Mouse (Mus musculus): ENCODE results near the gene Nell2. TPM values are rescaled to one million over a fixed set of nuclear protein-coding genes. Genes with fewer than 3 reads are reported as not detected.

Nell2 gene
- polyA plus RNA-seq, 1 experiment from 2014 or later, result 155 TPM

DNA sequence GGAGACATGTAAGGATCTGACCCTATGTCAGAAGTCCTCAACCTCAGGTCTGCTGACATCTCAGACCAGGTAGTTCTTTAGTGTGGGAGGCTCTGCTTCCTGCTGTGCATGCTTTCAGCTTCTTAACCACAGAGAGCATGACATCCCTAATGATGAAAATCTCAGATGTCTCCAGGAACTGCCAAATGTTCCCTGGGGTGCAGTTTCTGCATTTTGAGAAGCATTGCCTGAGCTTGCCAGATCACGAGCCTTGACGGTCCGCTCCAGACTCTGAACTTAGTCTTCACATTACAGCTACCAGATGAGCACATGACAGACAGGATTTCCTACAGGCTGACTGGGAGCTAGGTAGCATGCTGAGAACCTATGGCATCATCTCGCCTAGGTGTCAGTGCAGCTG, 39.2 kb downstream of the Nell2 start:
- no peak overlapping the region for H3K9ac ChIP-seq (ENCODE audit: low read length)
- H3K27ac ChIP-seq (ENCODE audit: low read depth, low read length), result no peak overlapping the region
- no peak overlapping the region for H3K4me2 ChIP-seq (ENCODE audit: low read depth)
- no peak for ATAC-seq (ENCODE audit: insufficient read depth, low FRiP score, low TSS enrichment)
- no peak overlapping the region for H3K4me3 ChIP-seq (ENCODE audit: low read depth, low read length)
- DNase-seq (ENCODE audit: low spot score), result no peak
- no peaks in the 10 kb centered on the region for H3K27me3 ChIP-seq (ENCODE audit: control insufficient read depth, insufficient read depth, low read length)
- H3K9me3 ChIP-seq (ENCODE audit: control insufficient read depth, low read length), result no peaks in the 10 kb centered on the region
- 58% methylated on average over 4 of the region's 4 CpGs for WGBS
- H3K36me3 ChIP-seq (ENCODE audit: control insufficient read depth, insufficient read depth, low read length), result no peaks in the 10 kb centered on the region
- H3K4me1 ChIP-seq (ENCODE audit: control insufficient read depth, insufficient read depth, low read length), result no peaks in the 10 kb centered on the region; the same call in 1 of the 2 replicates

DNA sequence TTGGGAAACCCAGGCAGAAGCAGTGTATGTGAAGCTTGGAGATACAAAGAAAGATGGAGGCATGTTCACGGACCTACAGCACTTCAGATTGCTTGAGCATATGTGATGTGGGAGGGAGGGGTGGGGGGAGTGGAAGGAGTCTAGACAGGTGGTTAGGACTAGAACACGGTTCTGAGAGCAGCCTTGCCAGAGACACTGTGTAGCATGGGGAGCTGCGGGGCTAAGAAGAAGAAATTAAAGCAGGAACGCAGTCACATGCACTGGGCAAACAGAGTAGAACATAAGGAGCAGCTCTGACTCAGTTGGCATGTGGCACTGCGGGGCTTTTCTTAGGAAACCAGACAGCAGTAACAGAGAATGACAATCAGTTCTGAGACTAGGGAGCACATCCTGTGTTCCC, 40.4 kb downstream of the Nell2 start:
- Histone ChIP-seq H3K9me3 (ENCODE audit: control insufficient read depth, low read length) (no peaks in the 10 kb centered on the region), H3K4me1 (ENCODE audit: control insufficient read depth, insufficient read depth, low read length) (no peaks in the 10 kb centered on the region; the same call in 1 of the 2 replicates), H3K9ac (ENCODE audit: low read length) (no peak overlapping the region), H3K4me2 (ENCODE audit: low read depth) (no peak overlapping the region), H3K36me3 (ENCODE audit: control insufficient read depth, insufficient read depth, low read length) (no peaks in the 10 kb centered on the region), H3K27me3 (ENCODE audit: control insufficient read depth, insufficient read depth, low read length) (no peaks in the 10 kb centered on the region), H3K4me3 (ENCODE audit: low read depth, low read length) (no peak overlapping the region), H3K27ac (ENCODE audit: low read depth, low read length) (no peak overlapping the region)
- WGBS, result 87% methylated on average over 5 of the region's 5 CpGs
- ATAC-seq (ENCODE audit: insufficient read depth, low FRiP score, low TSS enrichment), result no peak
- no peak for DNase-seq (ENCODE audit: low spot score)

GRCm38 (mm10) chr15:95482002-95482401, 46.4 kb downstream of the Nell2 start:
- H3K4me1 ChIP-seq (ENCODE audit: control insufficient read depth, insufficient read depth, low read length), result no peaks in the 10 kb centered on the region
- H3K27ac ChIP-seq (ENCODE audit: low read depth, low read length), result no peak overlapping the region
- H3K4me2 ChIP-seq (ENCODE audit: low read depth), result no peak overlapping the region
- H3K4me3 ChIP-seq (ENCODE audit: low read depth, low read length), result no peak overlapping the region
- H3K27me3 ChIP-seq (ENCODE audit: control insufficient read depth, insufficient read depth, low read length), result no peaks in the 10 kb centered on the region
- ATAC-seq (ENCODE audit: insufficient read depth, low FRiP score, low TSS enrichment) (no peak), DNase-seq (ENCODE audit: low spot score) (no peak)
- 74% methylated on average over 9 of the region's 9 CpGs for WGBS
- no peak overlapping the region for H3K9ac ChIP-seq (ENCODE audit: low read length)
- H3K9me3 ChIP-seq (ENCODE audit: control insufficient read depth, low read length), result no peaks in the 10 kb centered on the region
- H3K36me3 ChIP-seq (ENCODE audit: control insufficient read depth, insufficient read depth, low read length), result no peaks in the 10 kb centered on the region

- Histone ChIP-seq H3K4me1 (ENCODE audit: control insufficient read depth, insufficient read depth, low read length) (no peaks in the 10 kb centered on the region), H3K4me2 (ENCODE audit: low read depth) (no peak overlapping the region), H3K9ac (ENCODE audit: low read length) (no peak overlapping the region), H3K36me3 (ENCODE audit: control insufficient read depth, insufficient read depth, low read length) (no peaks in the 10 kb centered on the region), H3K27me3 (ENCODE audit: control insufficient read depth, insufficient read depth, low read length) (no peaks in the 10 kb centered on the region), H3K4me3 (ENCODE audit: low read depth, low read length) (no peak overlapping the region), H3K27ac (ENCODE audit: low read depth, low read length) (no peak overlapping the region), H3K9me3 (ENCODE audit: control insufficient read depth, low read length) (no peaks in the 10 kb centered on the region)
- no peak for DNase-seq (ENCODE audit: low spot score)
- 94% methylated on average over 4 of the region's 4 CpGs for WGBS
- no peak for ATAC-seq (ENCODE audit: insufficient read depth, low FRiP score, low TSS enrichment)
Observed at GRCm38 (mm10) chr15:95481585-95481984, 46.8 kb downstream of the Nell2 start.

DNA sequence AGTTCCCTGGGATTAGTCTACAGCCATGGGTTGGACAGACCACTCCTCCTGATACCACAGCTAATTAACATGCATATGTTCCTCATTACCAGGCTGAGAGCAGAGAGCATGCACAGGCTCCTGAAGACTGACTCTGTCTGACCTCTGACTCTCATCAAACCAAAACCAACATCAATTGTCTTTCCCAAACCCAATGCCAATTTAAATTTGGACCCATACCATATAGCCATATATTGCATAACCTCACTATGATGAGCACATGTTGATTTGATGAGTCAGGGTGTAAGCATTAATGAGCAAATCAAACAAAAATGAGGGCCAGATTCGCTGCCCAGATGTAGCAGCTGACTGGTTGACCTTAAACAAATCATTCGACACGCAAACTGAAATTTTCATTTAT, 51.9 kb downstream of the Nell2 start:
- Histone ChIP-seq H3K4me2 (ENCODE audit: low read depth) (no peak overlapping the region), H3K36me3 (ENCODE audit: control insufficient read depth, insufficient read depth, low read length) (no peaks in the 10 kb centered on the region), H3K4me3 (ENCODE audit: low read depth, low read length) (no peak overlapping the region), H3K27me3 (ENCODE audit: control insufficient read depth, insufficient read depth, low read length) (no peaks in the 10 kb centered on the region), H3K27ac (ENCODE audit: low read depth, low read length) (no peak overlapping the region), H3K9ac (ENCODE audit: low read length) (no peak overlapping the region), H3K9me3 (ENCODE audit: control insufficient read depth, low read length) (no peaks in the 10 kb centered on the region), H3K4me1 (ENCODE audit: control insufficient read depth, insufficient read depth, low read length) (no peaks in the 10 kb centered on the region)
- DNase-seq (ENCODE audit: low spot score) (no peak), ATAC-seq (ENCODE audit: insufficient read depth, low FRiP score, low TSS enrichment) (no peak)
- WGBS, result 90% methylated on average over 3 of the region's 3 CpGs

DNA sequence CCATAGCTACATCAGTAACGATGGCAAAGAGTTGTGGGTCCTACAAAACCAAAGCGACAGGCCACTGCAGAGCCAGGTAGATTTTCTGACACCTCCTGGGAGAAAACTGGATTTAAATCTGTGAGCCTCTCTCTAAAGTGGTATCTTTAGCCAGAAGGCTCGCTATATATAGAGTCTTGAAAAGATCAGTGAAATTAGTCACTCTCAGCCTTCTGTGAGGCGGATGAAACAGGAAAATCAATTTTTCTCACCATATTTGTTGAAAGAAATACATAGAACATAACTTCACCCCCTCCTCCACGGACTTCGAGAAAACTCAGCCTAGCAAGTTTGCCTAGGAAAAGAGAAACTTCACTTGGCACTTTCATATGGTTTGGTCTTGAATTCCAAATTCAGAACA, 54.4 kb downstream of the Nell2 start:
- no peaks in the 10 kb centered on the region for H3K4me1 ChIP-seq (ENCODE audit: control insufficient read depth, insufficient read depth, low read length)
- no peaks in the 10 kb centered on the region for H3K36me3 ChIP-seq (ENCODE audit: control insufficient read depth, insufficient read depth, low read length)
- no peak overlapping the region for H3K9ac ChIP-seq (ENCODE audit: low read length)
- H3K27me3 ChIP-seq (ENCODE audit: control insufficient read depth, insufficient read depth, low read length), result no peaks in the 10 kb centered on the region
- H3K27ac ChIP-seq (ENCODE audit: low read depth, low read length), result no peak overlapping the region
- WGBS, result 93% methylated on average over 6 of the region's 6 CpGs
- no peak overlapping the region for H3K4me2 ChIP-seq (ENCODE audit: low read depth)
- no peaks in the 10 kb centered on the region for H3K9me3 ChIP-seq (ENCODE audit: control insufficient read depth, low read length)
- DNase-seq (ENCODE audit: low spot score) (no peak), ATAC-seq (ENCODE audit: insufficient read depth, low FRiP score, low TSS enrichment) (no peak)
- H3K4me3 ChIP-seq (ENCODE audit: low read depth, low read length), result no peak overlapping the region

DNA sequence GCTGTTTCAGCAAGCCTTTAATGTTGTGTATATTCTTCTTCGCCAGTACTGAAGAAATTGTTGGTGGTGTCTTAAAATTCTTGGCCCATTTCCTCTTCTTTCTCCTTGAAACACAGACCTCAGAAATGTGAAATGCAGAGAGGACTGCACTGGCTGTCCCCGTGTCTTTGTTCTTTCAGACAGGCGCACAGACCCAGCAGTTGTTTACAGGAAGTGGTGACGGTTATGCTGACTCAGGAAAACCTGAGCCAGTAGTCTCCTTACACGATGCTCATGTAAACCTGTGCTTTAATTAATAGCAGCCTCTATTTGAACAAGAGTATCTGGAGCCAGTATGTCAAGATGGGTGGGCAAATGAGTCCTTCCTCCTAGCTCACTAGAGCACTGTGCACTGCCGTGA, 61.2 kb downstream of the Nell2 start:
- H3K36me3 ChIP-seq (ENCODE audit: control insufficient read depth, insufficient read depth, low read length), result no peaks in the 10 kb centered on the region
- 71% methylated on average over 6 of the region's 6 CpGs for WGBS
- no peak overlapping the region for H3K27ac ChIP-seq (ENCODE audit: low read depth, low read length)
- no peaks in the 10 kb centered on the region for H3K9me3 ChIP-seq (ENCODE audit: control insufficient read depth, low read length)
- no peak overlapping the region for H3K4me2 ChIP-seq (ENCODE audit: low read depth)
- no peaks in the 10 kb centered on the region for H3K4me1 ChIP-seq (ENCODE audit: control insufficient read depth, insufficient read depth, low read length)
- H3K27me3 ChIP-seq (ENCODE audit: control insufficient read depth, insufficient read depth, low read length), result no peaks in the 10 kb centered on the region
- DNase-seq (ENCODE audit: low spot score) (no peak), ATAC-seq (ENCODE audit: insufficient read depth, low FRiP score, low TSS enrichment) (no peak)
- no peak overlapping the region for H3K4me3 ChIP-seq (ENCODE audit: low read depth, low read length)
- no peak overlapping the region for H3K9ac ChIP-seq (ENCODE audit: low read length)

DNA sequence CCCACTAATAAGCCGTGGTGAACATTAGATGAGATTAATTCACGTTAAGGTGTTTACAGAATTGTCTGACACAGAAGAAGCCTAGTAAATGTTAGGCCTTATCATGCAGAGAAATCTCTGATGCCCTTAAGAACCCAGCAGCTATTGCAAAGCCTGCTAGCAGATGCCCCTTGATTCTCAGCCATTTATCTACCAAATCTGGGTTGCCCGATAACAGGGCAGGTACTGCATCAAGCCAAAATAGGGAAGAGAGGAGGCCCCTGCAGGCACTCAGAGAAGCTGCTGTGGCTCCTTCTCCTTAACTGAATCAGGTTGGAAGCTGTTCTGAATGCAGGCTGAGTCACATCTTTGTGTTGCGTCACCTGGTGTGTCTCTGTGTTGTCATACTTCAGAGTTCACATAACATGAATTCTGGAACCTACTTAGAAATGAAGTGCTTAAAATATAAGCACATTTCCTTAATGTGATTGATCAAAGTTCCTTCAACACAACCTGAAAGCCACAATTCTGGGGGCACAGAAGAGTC, 68.3 kb downstream of the Nell2 start:
- no peak for ATAC-seq (ENCODE audit: insufficient read depth, low FRiP score, low TSS enrichment)
- 95% methylated on average over 4 of the region's 4 CpGs for WGBS
- H3K4me2 ChIP-seq (ENCODE audit: low read depth), result no peak overlapping the region

DNA sequence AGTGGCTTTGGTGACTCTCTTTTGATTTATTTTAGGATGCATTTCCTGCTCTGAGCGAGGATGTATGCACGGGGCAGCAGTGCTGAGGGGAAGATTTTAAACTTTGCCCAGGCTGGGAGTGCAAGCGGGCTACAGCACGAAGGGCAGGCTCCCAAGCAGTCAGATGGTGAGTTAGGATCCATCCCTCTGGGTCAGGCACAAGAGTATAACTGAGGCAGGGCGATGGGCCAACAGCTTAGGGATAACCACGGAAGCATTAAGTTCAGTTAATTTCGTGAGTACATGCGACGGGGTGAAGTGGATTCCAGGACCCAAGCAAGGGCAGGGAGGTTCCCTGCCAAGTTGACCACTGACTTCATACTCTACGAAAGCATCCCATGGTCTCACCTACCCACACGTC, 83.8 kb downstream of the Nell2 start:
- H3K4me2 ChIP-seq (ENCODE audit: low read depth), result no peak overlapping the region
- H3K36me3 ChIP-seq (ENCODE audit: control insufficient read depth, insufficient read depth, low read length), result no peaks in the 10 kb centered on the region
- no peak for ATAC-seq (ENCODE audit: insufficient read depth, low FRiP score, low TSS enrichment)
- no peak overlapping the region for H3K27ac ChIP-seq (ENCODE audit: low read depth, low read length)
- no peak overlapping the region for H3K9ac ChIP-seq (ENCODE audit: low read length)
- H3K4me3 ChIP-seq (ENCODE audit: low read depth, low read length), result no peak overlapping the region
- no peaks in the 10 kb centered on the region for H3K4me1 ChIP-seq (ENCODE audit: control insufficient read depth, insufficient read depth, low read length)
- no peaks in the 10 kb centered on the region for H3K9me3 ChIP-seq (ENCODE audit: control insufficient read depth, low read length)
- WGBS, result 83% methylated on average over 11 of the region's 11 CpGs
- no peaks in the 10 kb centered on the region for H3K27me3 ChIP-seq (ENCODE audit: control insufficient read depth, insufficient read depth, low read length)
- no peak for DNase-seq (ENCODE audit: low spot score)

More for the DNA sequence above, 68.3 kb downstream of the Nell2 start:
- Histone ChIP-seq H3K9me3 (ENCODE audit: control insufficient read depth, low read length) (no peaks in the 10 kb centered on the region), H3K27me3 (ENCODE audit: control insufficient read depth, insufficient read depth, low read length) (no peaks in the 10 kb centered on the region), H3K4me3 (ENCODE audit: low read depth, low read length) (no peak overlapping the region), H3K36me3 (ENCODE audit: control insufficient read depth, insufficient read depth, low read length) (no peaks in the 10 kb centered on the region), H3K27ac (ENCODE audit: low read depth, low read length) (no peak overlapping the region), H3K4me1 (ENCODE audit: control insufficient read depth, insufficient read depth, low read length) (no peaks in the 10 kb centered on the region), H3K9ac (ENCODE audit: low read length) (no peak overlapping the region)
- DNase-seq (ENCODE audit: low spot score), result no peak

Data from neural tube, embryonic 11.5 days (tissue).